Mouse (Mus musculus) olfactory bulb, adult 2 months (tissue): Measurements from ENCODE around the gene Prcc. TPM values are rescaled to one million over a fixed set of nuclear protein-coding genes. Genes with fewer than 3 reads are reported as not detected.
A peak's percentile ranks its signal among the peaks of the same experiment; 100 is the strongest.
"Not testable (repeated sequence)": the region's sequence is repeated elsewhere in the genome, so short reads cannot be mapped to it uniquely, and the experiment has no call there.

Experiments
- H3K27ac ChIP-seq: fragments of 200-500 bp; 2 replicates; pipeline ENCODE4 v1.5.1; 2012; ENCODE audit warnings: low read depth, low read length; ENCODE audit not compliant: insufficient read depth
- H3K4me1 ChIP-seq: fragments of 200-500 bp; 2 replicates; pipeline ENCODE4 v1.6.1; 2012; ENCODE audit warnings: low read length; ENCODE audit not compliant: control insufficient read depth, insufficient read depth
- H3K4me3 ChIP-seq: fragments of 200-500 bp; 2 replicates; pipeline ENCODE4 v1.5.1; 2012; ENCODE audit warnings: mild to moderate bottlenecking, low read depth, low read length, moderate library complexity; ENCODE audit not compliant: insufficient read depth
- CTCF ChIP-seq: fragments of 200-500 bp; IDR thresholded peaks from 2 replicates; pipeline ENCODE4 v1.5.1; 2012; ENCODE audit warnings: low read depth, mild to moderate bottlenecking, low read length, moderate library complexity; ENCODE audit not compliant: insufficient read depth
- POLR2A ChIP-seq: fragments of 200-500 bp; IDR thresholded peaks from 2 replicates; pipeline ENCODE4 v1.6.1; 2012; ENCODE audit warnings: mild to moderate bottlenecking, low read depth, low read length, moderate library complexity; ENCODE audit not compliant: insufficient read depth
- WGBS: fragments of 180-500 bp; shearing (Covaris S2); methylation state at CpG from one replicate; pipeline ENCODE4 v1.1.7; 2018; 5-methylcytosine and 5-hydroxymethylcytosine counted together
- polyA plus RNA-seq: library from polyadenylated mRNA; stranded (reverse); fragments of >200 nt; gene quantifications from 2 replicates; pipeline ENCODE4 v1.2.4, GENCODE M21; 2012; ENCODE audit warnings: low replicate concordance; ENCODE audit not compliant: missing spikeins, insufficient read depth, insufficient read length

The Prcc gene
- polyA plus RNA-seq, 1 experiment: not detected

GRCm38 (mm10) chr3:87833482-87833881 lies 51.9 kb downstream of the Prcc start:
- TF ChIP-seq CTCF: no peak
- Histone ChIP-seq H3K4me1 (no peaks in the 10 kb centered on the region), H3K4me3 (no peak overlapping the region), H3K27ac (no peak overlapping the region)
- 77% methylated on average over 5 of the region's 5 CpGs for WGBS

GRCm38 (mm10) chr3:87832109-87832859 lies 53.1 kb downstream of the Prcc start:
- no peak for TF ChIP-seq POLR2A
- no peak for TF ChIP-seq CTCF
- 84% methylated on average over 7 of the region's 7 CpGs for WGBS
- H3K27ac ChIP-seq: no peak overlapping the region
- H3K4me3 ChIP-seq: no peak overlapping the region
- no peaks in the 10 kb centered on the region for H3K4me1 ChIP-seq

DNA sequence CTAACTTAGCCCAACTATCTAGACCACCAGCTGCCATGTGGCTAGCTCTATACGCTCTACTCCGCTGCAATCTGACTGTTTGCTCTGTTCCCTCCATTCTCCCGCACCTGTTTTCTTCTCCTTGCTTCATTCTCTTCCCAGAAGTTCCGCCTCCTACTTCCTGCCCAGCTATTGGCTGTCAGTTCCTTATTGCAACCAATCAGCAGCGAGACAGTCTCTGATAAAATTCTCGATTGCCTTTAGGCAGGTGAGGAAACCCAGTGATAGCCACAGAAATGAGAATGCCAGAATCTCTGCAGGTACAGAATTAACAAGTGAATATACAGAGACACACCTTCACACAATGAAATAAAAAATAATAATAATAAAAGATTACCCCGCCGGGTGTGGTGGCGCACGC lies 56.4 kb downstream of the Prcc start:
- TF ChIP-seq POLR2A: no peak
- TF ChIP-seq CTCF: no peak
- Histone ChIP-seq H3K4me1 (no peaks in the 10 kb centered on the region), H3K4me3 (no peak overlapping the region), H3K27ac (no peak overlapping the region)
- WGBS: 62% methylated on average over 10 of the region's 10 CpGs

- WGBS: 51% methylated on average over 4 of the region's 4 CpGs
- H3K27ac ChIP-seq: no peak overlapping the region
- TF ChIP-seq CTCF (no peak), POLR2A (no peak)
- no peak overlapping the region for H3K4me3 ChIP-seq
- H3K4me1 ChIP-seq: no peaks in the 10 kb centered on the region
Observed at GRCm38 (mm10) chr3:87828435-87828834, 57.0 kb downstream of the Prcc start.

GRCm38 (mm10) chr3:87824206-87824605 lies 61.2 kb downstream of the Prcc start, which contains the start of gene Pear1:
Gene Pear1, minus strand, starts transcription at chr3:87824306.
- not testable (repeated sequence) for H3K4me1 ChIP-seq, H3K4me3 ChIP-seq, H3K27ac ChIP-seq
- 81% methylated on average over 1 of the region's 1 CpGs for WGBS

DNA sequence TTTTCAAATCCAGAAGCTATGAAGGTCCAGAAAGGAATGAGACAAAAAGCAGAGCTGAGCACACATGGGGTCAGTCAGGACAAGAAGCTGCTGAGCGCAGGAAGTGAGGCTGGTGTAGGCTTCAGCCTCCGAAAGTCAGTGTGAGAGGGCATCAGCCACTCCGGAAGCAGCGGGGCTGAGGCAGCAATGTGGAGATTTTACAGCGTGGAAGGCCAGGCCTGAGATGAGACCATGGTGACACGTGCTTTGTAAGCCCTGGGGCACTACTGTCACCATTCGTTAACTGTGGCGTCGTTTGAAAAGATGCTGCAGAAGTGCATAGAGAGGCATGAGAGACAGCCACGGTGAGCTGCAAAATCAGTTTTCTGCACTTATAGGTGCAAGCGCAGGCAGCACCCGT lies 67.2 kb downstream of the Prcc start:
- H3K4me3 ChIP-seq: no peak overlapping the region
- no peak for TF ChIP-seq CTCF
- TF ChIP-seq POLR2A: no peak
- H3K27ac ChIP-seq: no peak overlapping the region
- WGBS: 86% methylated on average over 12 of the region's 12 CpGs
- H3K4me1 ChIP-seq: no peaks in the 10 kb centered on the region

DNA sequence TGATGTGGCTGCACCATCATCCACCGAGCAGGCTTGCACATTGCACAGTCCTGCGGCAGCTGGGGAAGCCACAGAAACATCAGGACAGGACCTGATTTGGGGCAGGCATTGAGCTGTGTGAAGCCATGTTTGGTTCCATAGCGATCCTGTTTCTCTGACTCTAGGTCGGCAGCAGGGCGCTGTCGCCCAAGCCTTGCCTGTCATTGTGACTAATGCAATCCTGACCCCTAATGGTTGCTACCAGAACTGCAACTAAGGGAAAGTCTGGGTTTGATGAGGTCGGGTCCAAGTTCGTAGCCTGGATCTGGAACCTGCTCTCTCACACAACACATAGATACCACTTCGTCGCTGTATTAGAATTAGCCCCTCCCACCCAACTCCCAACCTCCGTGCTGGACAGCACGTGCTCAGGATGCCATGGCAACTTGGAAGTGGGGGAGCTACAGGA lies 68.7 kb downstream of the Prcc start:
- no peak overlapping the region for H3K4me3 ChIP-seq
- 4% methylated on average over 12 of the region's 12 CpGs for WGBS
- no peak overlapping the region for H3K27ac ChIP-seq
- H3K4me1 ChIP-seq: no peaks in the 10 kb centered on the region
- TF ChIP-seq POLR2A (no peak), CTCF (peak; percentile 25; the same call in 1 of the 2 replicates)

- no peak overlapping the region for H3K27ac ChIP-seq
- no peaks in the 10 kb centered on the region for H3K4me1 ChIP-seq
- H3K4me3 ChIP-seq: no peak overlapping the region
- 85% methylated on average over 6 of the region's 6 CpGs for WGBS
- TF ChIP-seq CTCF (no peak), POLR2A (no peak)
Observed at GRCm38 (mm10) chr3:87816166-87816565, 69.2 kb downstream of the Prcc start.

GRCm38 (mm10) chr3:87812873-87813272 lies 72.5 kb downstream of the Prcc start:
- Histone ChIP-seq H3K4me3 (no peak overlapping the region), H3K4me1 (peaks cover 11% of the 10 kb centered on the region), H3K27ac (no peak overlapping the region)
- 74% methylated on average over 10 of the region's 10 CpGs for WGBS
- no peak for TF ChIP-seq CTCF
- no peak for TF ChIP-seq POLR2A

DNA sequence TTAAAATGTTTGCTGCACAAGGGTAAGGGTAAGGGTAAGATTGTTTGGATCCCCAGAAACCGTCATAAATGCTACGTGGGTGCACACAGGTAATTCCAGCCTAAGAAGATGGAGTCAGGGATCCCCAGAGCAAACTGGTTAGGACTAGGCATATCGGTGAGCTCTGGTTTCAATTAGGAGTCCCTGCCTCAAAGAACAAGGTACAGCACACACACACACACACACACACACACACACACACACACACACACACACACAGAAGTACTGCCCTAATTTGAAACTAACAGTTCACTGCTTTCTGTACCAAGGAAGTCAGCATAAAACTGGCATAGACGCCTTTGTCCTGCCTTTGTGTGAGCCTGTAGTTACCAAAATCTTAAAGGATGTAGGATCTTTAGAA lies 73.0 kb downstream of the Prcc start:
- TF ChIP-seq POLR2A: no peak
- no peak for TF ChIP-seq CTCF
- no peak overlapping the region for H3K4me3 ChIP-seq
- H3K4me1 ChIP-seq: peaks cover 11% of the 10 kb centered on the region
- 80% methylated on average over 4 of the region's 4 CpGs for WGBS
- H3K27ac ChIP-seq: no peak overlapping the region
